Mouse (Mus musculus): Measurements from ENCODE around the gene Strn4. TPM values are rescaled to one million over a fixed set of nuclear protein-coding genes. Genes with fewer than 3 reads are reported as not detected.

Strn4 gene
- polyA plus RNA-seq, 1 experiment from 2014 or later, result 88.8 TPM

- Histone ChIP-seq H3K4me2 (ENCODE audit: low read depth, low read length) (peak overlapping the region; percentile 98), H3K9me3 (replicated peaks; ENCODE audit: control insufficient read depth, low read length) (no peaks in the 10 kb centered on the region), H3K36me3 (ENCODE audit: control insufficient read depth, insufficient read depth) (0 out of 2 replicates have a peak, but pooled peaks cover 3% of the 10 kb centered on the region), H3K4me3 (ENCODE audit: low read length) (peak overlapping the region; percentile 88), H3K27me3 (ENCODE audit: control insufficient read depth, insufficient read depth, low read length) (no peaks in the 10 kb centered on the region), H3K9ac (ENCODE audit: low read length) (peak overlapping the region; percentile 86), H3K4me1 (ENCODE audit: control insufficient read depth, insufficient read depth, low read length) (peaks cover 24% of the 10 kb centered on the region), H3K27ac (ENCODE audit: low read length) (peak overlapping the region; percentile 62)
- ATAC-seq (replicated peaks; ENCODE audit: extremely low read depth, insufficient read depth, low FRiP score), result no peak
- WGBS, result 32% methylated on average over 10 of the region's 10 CpGs
These were observed 32.4 kb upstream of the Strn4 start for GRCm38 (mm10) chr7:16783224-16783688.

- Histone ChIP-seq H3K4me2 (ENCODE audit: low read depth, low read length) (peak overlapping the region; percentile 98), H3K27ac (ENCODE audit: low read length) (peak overlapping the region; percentile 62), H3K4me1 (ENCODE audit: control insufficient read depth, insufficient read depth, low read length) (peaks cover 24% of the 10 kb centered on the region), H3K9me3 (replicated peaks; ENCODE audit: control insufficient read depth, low read length) (no peaks in the 10 kb centered on the region), H3K27me3 (ENCODE audit: control insufficient read depth, insufficient read depth, low read length) (no peaks in the 10 kb centered on the region), H3K9ac (ENCODE audit: low read length) (peak overlapping the region; percentile 86), H3K36me3 (ENCODE audit: control insufficient read depth, insufficient read depth) (0 out of 2 replicates have a peak, but pooled peaks cover 3% of the 10 kb centered on the region), H3K4me3 (ENCODE audit: low read length) (peak overlapping the region; percentile 88)
- peak; percentile 54; the same call in 1 of the 2 replicates for ATAC-seq (replicated peaks; ENCODE audit: extremely low read depth, insufficient read depth, low FRiP score)
- WGBS, result 38% methylated on average over 17 of the region's 17 CpGs
These were observed 31.8 kb upstream of the Strn4 start for GRCm38 (mm10) chr7:16783758-16784415.

GRCm38 (mm10) chr7:16784498-16784976, 31.2 kb upstream of the Strn4 start:
- no peaks in the 10 kb centered on the region for H3K9me3 ChIP-seq (replicated peaks; ENCODE audit: control insufficient read depth, low read length)
- ATAC-seq (replicated peaks; ENCODE audit: extremely low read depth, insufficient read depth, low FRiP score), result no peak
- 71% methylated on average over 10 of the region's 10 CpGs for WGBS
- H3K4me2 ChIP-seq (ENCODE audit: low read depth, low read length), result peak overlapping the region; percentile 98
- H3K4me1 ChIP-seq (ENCODE audit: control insufficient read depth, insufficient read depth, low read length), result peaks cover 24% of the 10 kb centered on the region
- peak overlapping the region; percentile 88 for H3K4me3 ChIP-seq (ENCODE audit: low read length)
- no peaks in the 10 kb centered on the region for H3K27me3 ChIP-seq (ENCODE audit: control insufficient read depth, insufficient read depth, low read length)
- peak overlapping the region; percentile 86 for H3K9ac ChIP-seq (ENCODE audit: low read length)
- 0 out of 2 replicates have a peak, but pooled peaks cover 3% of the 10 kb centered on the region for H3K36me3 ChIP-seq (ENCODE audit: control insufficient read depth, insufficient read depth)
- H3K27ac ChIP-seq (ENCODE audit: low read length), result peak overlapping the region; percentile 62

- 0 out of 2 replicates have a peak, but pooled peaks cover 3% of the 10 kb centered on the region for H3K36me3 ChIP-seq (ENCODE audit: control insufficient read depth, insufficient read depth)
- H3K9me3 ChIP-seq (replicated peaks; ENCODE audit: control insufficient read depth, low read length), result no peaks in the 10 kb centered on the region
- H3K4me2 ChIP-seq (ENCODE audit: low read depth, low read length), result no peak overlapping the region
- H3K4me1 ChIP-seq (ENCODE audit: control insufficient read depth, insufficient read depth, low read length), result peaks cover 24% of the 10 kb centered on the region
- ATAC-seq (replicated peaks; ENCODE audit: extremely low read depth, insufficient read depth, low FRiP score), result no peak
- H3K9ac ChIP-seq (ENCODE audit: low read length), result no peak overlapping the region
- H3K4me3 ChIP-seq (ENCODE audit: low read length), result no peak overlapping the region
- H3K27me3 ChIP-seq (ENCODE audit: control insufficient read depth, insufficient read depth, low read length), result no peaks in the 10 kb centered on the region
- H3K27ac ChIP-seq (ENCODE audit: low read length), result no peak overlapping the region
- WGBS, result 77% methylated on average over 8 of the region's 8 CpGs
These were observed 30.1 kb upstream of the Strn4 start for GRCm38 (mm10) chr7:16785541-16786083.

GRCm38 (mm10) chr7:16792316-16792715, 23.4 kb upstream of the Strn4 start:
- H3K4me2 ChIP-seq (ENCODE audit: low read depth, low read length), result no peak overlapping the region
- WGBS, result 68% methylated on average over 5 of the region's 5 CpGs
- no peaks in the 10 kb centered on the region for H3K27me3 ChIP-seq (ENCODE audit: control insufficient read depth, insufficient read depth, low read length)
- no peak overlapping the region for H3K4me3 ChIP-seq (ENCODE audit: low read length)
- H3K27ac ChIP-seq (ENCODE audit: low read length), result no peak overlapping the region
- no peak for ATAC-seq (replicated peaks; ENCODE audit: extremely low read depth, insufficient read depth, low FRiP score)
- H3K9me3 ChIP-seq (replicated peaks; ENCODE audit: control insufficient read depth, low read length), result no peaks in the 10 kb centered on the region
- peaks cover 11% of the 10 kb centered on the region for H3K4me1 ChIP-seq (ENCODE audit: control insufficient read depth, insufficient read depth, low read length)
- H3K36me3 ChIP-seq (ENCODE audit: control insufficient read depth, insufficient read depth), result peaks cover 11% of the 10 kb centered on the region
- H3K9ac ChIP-seq (ENCODE audit: low read length), result no peak overlapping the region

GRCm38 (mm10) chr7:16793010-16793725, 22.5 kb upstream of the Strn4 start:
- ATAC-seq (replicated peaks; ENCODE audit: extremely low read depth, insufficient read depth, low FRiP score), result peak; percentile 74
- peak overlapping the region; percentile 55; the same call in 1 of the 2 replicates for H3K27ac ChIP-seq (ENCODE audit: low read length)
- peak overlapping the region; percentile 22 for H3K4me3 ChIP-seq (ENCODE audit: low read length)
- H3K9ac ChIP-seq (ENCODE audit: low read length), result peak overlapping the region; percentile 2; the same call in 1 of the 2 replicates
- H3K4me1 ChIP-seq (ENCODE audit: control insufficient read depth, insufficient read depth, low read length), result peaks cover 11% of the 10 kb centered on the region
- peak overlapping the region; percentile 50 for H3K4me2 ChIP-seq (ENCODE audit: low read depth, low read length)
- H3K9me3 ChIP-seq (replicated peaks; ENCODE audit: control insufficient read depth, low read length), result no peaks in the 10 kb centered on the region
- 45% methylated on average over 19 of the region's 19 CpGs for WGBS
- H3K27me3 ChIP-seq (ENCODE audit: control insufficient read depth, insufficient read depth, low read length), result no peaks in the 10 kb centered on the region
- peaks cover 11% of the 10 kb centered on the region for H3K36me3 ChIP-seq (ENCODE audit: control insufficient read depth, insufficient read depth)

GRCm38 (mm10) chr7:16794886-16795285, 20.8 kb upstream of the Strn4 start:
- Histone ChIP-seq H3K4me3 (ENCODE audit: low read length) (no peak overlapping the region), H3K9me3 (replicated peaks; ENCODE audit: control insufficient read depth, low read length) (no peaks in the 10 kb centered on the region), H3K27me3 (ENCODE audit: control insufficient read depth, insufficient read depth, low read length) (no peaks in the 10 kb centered on the region), H3K27ac (ENCODE audit: low read length) (no peak overlapping the region), H3K36me3 (ENCODE audit: control insufficient read depth, insufficient read depth) (peaks cover 16% of the 10 kb centered on the region), H3K4me1 (ENCODE audit: control insufficient read depth, insufficient read depth, low read length) (peaks cover 11% of the 10 kb centered on the region), H3K9ac (ENCODE audit: low read length) (no peak overlapping the region), H3K4me2 (ENCODE audit: low read depth, low read length) (no peak overlapping the region)
- WGBS, result 85% methylated on average over 5 of the region's 5 CpGs
- no peak for ATAC-seq (replicated peaks; ENCODE audit: extremely low read depth, insufficient read depth, low FRiP score)

- H3K9me3 ChIP-seq (replicated peaks; ENCODE audit: control insufficient read depth, low read length), result no peaks in the 10 kb centered on the region
- H3K27ac ChIP-seq (ENCODE audit: low read length), result no peak overlapping the region
- no peak overlapping the region for H3K4me2 ChIP-seq (ENCODE audit: low read depth, low read length)
- ATAC-seq (replicated peaks; ENCODE audit: extremely low read depth, insufficient read depth, low FRiP score), result no peak
- no peaks in the 10 kb centered on the region for H3K4me1 ChIP-seq (ENCODE audit: control insufficient read depth, insufficient read depth, low read length)
- no peak overlapping the region for H3K4me3 ChIP-seq (ENCODE audit: low read length)
- no peak overlapping the region for H3K9ac ChIP-seq (ENCODE audit: low read length)
- 29% methylated on average over 8 of the region's 8 CpGs for WGBS
- H3K27me3 ChIP-seq (ENCODE audit: control insufficient read depth, insufficient read depth, low read length), result no peaks in the 10 kb centered on the region
- peaks cover 11% of the 10 kb centered on the region for H3K36me3 ChIP-seq (ENCODE audit: control insufficient read depth, insufficient read depth)
These were observed 11.2 kb upstream of the Strn4 start for GRCm38 (mm10) chr7:16804409-16805028.

All from heart, embryonic 16.5 days (tissue).